Mouse (Mus musculus): Measurements from ENCODE around the gene Orm1.

DNA sequence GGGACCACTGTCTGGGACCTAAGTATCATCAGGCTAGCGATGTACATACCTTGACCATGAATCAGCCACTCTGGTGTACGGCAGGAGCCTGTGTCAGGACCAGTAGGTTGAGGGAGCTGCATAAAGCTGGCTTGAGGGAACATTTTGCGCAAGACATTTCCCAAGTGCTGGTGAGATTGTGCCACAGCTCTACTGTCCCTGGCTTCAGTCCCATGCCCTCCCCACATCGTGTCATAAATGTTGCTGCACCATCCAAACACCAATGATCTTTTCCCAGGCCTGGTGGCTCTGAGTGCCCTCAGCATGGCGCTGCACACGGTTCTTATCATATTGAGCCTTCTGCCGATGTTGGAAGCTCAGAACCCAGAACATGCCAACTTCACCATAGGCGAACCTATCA lies at the start of gene Orm1:
- TF ChIP-seq POLR2A (IDR thresholded peaks at IDR 0.05; ENCODE audit: borderline replicate concordance, extremely low read depth, low read depth, low read length), result no peak
- TF ChIP-seq CTCF (IDR thresholded peaks at IDR 0.05; ENCODE audit: insufficient read depth, low read length), result no peak

Measured in lung, adult 2 months (tissue).